Mouse (Mus musculus): ENCODE data around the gene Manf. TPM values are rescaled to one million over a fixed set of nuclear protein-coding genes. Genes with fewer than 3 reads are reported as not detected.

Manf gene
- 219 and 298 TPM in 2 replicates for polyA plus RNA-seq (2015; fragmentation: Nextera tagmentation; extraction: Ambion mirVana)

DNA sequence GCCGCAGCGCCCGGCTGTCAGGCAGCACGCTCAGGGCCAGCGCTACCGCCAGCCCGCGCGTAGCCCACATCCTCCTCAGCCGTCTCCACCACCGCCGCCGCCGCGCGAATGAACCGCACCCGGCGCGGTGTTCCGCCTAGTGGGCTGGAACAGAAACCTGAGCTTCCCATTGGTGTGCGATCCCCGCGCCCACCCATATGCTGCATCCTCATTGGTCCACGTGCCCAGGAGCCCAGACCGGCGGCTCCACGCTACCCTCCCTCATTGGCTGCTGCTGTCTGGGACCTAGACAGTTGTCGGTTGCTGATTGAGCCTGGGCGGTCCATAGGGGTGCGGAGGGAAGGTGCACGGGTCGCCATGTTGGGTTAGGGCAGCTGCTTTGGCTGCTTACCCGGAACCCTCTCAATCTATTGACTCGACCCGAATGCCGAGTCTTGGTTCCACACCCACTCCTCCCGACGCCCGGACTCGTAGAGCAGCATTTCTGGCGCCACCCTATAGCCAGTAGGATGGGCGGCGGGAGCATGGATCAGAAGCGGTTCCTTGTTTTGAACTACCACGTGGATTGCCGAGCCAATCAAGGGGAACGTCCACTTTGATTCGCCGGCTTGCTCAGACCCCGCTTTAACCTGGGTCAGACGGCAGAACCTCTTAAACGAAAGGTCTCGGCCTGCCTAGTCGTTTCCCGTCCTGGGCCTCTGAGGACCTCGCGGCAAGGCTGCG, at the start of gene Manf:
Gene Manf, minus strand, starts transcription at position 151 of the 723 bp plus-strand sequence.

DNA sequence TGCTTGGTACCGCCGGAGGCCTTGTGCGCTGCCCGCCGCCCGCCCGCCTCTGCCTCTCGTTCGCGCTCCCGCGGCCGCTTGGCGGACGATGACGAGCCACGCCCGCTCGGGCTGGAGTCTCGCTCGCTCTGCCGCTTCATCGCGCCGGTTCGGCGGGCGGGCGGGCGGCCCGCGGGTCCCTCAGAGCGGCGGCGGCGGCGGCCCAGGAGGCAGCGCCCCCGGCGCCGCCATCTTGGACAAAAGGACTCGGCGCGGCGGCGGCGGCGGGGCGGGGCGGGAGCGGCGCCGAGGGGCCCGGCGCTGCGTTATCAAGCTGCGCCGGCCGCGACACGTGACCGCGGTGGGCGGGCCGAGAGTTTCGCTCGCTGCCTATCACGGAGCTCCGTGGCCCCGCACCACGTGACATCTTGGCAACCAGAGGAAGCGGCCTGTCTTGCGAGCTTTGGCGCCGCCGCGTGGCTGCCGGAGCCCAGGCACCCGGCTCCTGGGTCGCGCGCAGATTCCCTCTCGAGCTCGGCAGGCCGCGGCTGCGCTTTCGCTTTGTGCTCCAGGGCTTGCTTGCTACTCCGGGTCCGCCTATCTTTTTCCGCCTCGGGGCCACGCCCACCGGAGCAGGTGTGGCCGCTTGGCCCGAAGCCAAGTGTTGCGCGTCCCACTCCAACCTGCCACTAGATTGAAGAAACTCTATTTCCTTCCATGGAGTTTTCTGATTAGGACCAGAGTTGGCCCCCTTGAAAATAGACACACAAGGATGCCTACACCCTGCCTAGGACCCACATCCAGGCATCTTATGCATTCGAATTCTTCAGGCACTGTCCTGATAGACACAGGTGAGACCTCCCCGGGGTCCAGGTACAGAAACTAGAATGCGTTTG, 4.7 kb downstream of the Manf start, which contains the start of gene Rbm15b:
Gene Rbm15b, minus strand, starts transcription at position 601 of the 875 bp plus-strand sequence.

DNA sequence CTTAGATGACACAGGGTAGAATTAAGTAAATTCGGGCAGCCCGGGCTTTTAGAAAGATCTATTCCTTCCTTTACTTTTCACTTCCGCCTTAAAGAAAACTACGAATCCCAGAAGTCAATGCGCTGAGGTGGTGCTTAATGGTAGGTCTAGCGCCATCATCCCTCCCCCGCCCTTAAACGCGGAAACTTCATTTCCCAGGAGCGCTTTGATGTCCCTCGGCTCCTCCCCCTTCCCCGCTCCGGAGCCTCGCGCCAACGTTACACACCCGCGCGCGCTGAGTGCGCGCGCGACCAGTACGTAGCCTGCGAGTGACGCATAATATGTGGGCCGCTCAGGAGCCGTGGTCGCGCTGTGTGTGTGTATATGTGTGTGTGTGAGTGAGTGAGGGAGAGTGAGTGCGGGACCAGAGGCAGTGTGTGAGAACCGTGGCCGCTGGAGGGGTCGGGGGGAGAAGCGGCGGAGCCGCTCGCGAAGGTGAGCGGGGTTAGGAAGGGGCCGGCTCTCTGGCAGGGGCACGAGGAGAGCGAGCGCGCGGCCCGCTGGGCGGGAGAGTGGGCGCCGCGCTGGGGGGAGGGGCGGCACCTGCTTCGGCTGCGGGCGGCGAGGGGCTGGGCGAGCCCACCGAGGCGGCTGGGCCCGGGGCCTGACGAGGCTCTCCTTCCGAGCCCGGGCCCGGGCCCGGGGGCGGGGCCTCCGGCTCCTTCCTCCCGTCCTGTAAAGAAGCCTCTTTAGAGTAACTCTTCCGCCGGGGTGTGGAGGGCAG, 70.0 kb downstream of the Manf start, which contains the start of gene Dcaf1:
Gene Dcaf1, plus strand, starts transcription at position 257 of the 763 bp plus-strand sequence.

DNA sequence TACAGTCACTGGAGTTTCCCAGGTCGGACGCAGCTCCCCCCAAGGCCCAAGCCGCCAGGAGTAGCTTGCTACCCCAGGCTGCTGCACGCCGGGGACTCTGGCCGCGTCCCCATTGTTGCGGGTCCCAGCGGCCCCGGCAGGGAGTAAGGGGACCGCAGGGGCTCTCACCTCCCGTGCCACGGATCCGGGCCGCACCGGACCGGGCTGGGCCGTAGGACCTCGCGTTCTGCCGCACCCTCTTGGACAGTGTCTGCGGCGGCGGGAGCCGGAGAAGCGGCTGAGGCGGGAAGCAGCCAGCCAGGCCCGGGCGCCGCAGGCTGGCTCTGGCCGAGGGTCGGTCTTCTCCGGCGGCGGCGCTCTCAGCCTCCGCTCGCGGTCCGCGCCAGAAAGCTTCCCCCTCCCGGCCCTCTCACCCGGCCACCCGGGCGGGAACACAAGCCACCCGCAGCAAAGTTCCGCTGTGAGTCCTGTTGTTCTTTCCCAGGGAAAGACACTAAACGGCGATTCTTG, 102.9 kb downstream of the Manf start, which contains the start of gene Rad54l2:
Gene Rad54l2, minus strand, starts transcription at position 383 of the 510 bp plus-strand sequence.

Other genes with a start within 250 kb of the Manf start
- not detected in 2 replicates for gene Grm2, start 235.9 kb downstream of the Manf start, polyA plus RNA-seq (2015; fragmentation: Nextera tagmentation; extraction: Ambion mirVana)
- gene Tex264, start 206.1 kb downstream of the Manf start, polyA plus RNA-seq (2015; fragmentation: Nextera tagmentation; extraction: Ambion mirVana): 85.4 and 117 TPM in 2 replicates
- gene Rad54l2, start 102.8 kb downstream of the Manf start, polyA plus RNA-seq (2015; fragmentation: Nextera tagmentation; extraction: Ambion mirVana): 1.9 and 4.2 TPM in 2 replicates
- 6.2 and 11.2 TPM in 2 replicates for gene Dcaf1, start 70.1 kb downstream of the Manf start, polyA plus RNA-seq (2015; fragmentation: Nextera tagmentation; extraction: Ambion mirVana)
- gene Rbm15b, start 4.6 kb downstream of the Manf start, polyA plus RNA-seq (2015; fragmentation: Nextera tagmentation; extraction: Ambion mirVana): 5.4 and 7.2 TPM in 2 replicates